Mouse (Mus musculus): ENCODE data around the gene Sec24a.
A peak's percentile ranks its signal among the peaks of the same experiment; 100 is the strongest.
"Not testable (repeated sequence)": the region's sequence is repeated elsewhere in the genome, so short reads cannot be mapped to it uniquely, and the experiment has no call there.

Sec24a gene

GRCm38 (mm10) chr11:51763213-51763907 lies at the start of gene Sec24a, which contains the start of gene Sar1b:
TSS of gene Sec24a (minus strand) at chr11:51763634.
TSS of gene Sar1b (plus strand) at chr11:51763687.
- DNase-seq: peak; percentile 76

GRCm38 (mm10) chr11:51812022-51812546 lies 48.6 kb upstream of the Sec24a start:
- DNase-seq: no peak

GRCm38 (mm10) chr11:51811230-51811629 lies 47.8 kb upstream of the Sec24a start:
- no peak for DNase-seq

- no peak for DNase-seq
Measured at GRCm38 (mm10) chr11:51809632-51810224, 46.3 kb upstream of the Sec24a start.

GRCm38 (mm10) chr11:51807108-51807879 lies 43.9 kb upstream of the Sec24a start:
- DNase-seq: no peak

GRCm38 (mm10) chr11:51805221-51805981 lies 42.0 kb upstream of the Sec24a start:
- DNase-seq: peak; percentile 87

- no peak for DNase-seq
Measured at GRCm38 (mm10) chr11:51800634-51801325, 37.3 kb upstream of the Sec24a start.

GRCm38 (mm10) chr11:51796272-51796671 lies 32.8 kb upstream of the Sec24a start:
- DNase-seq: no peak

- DNase-seq: no peak
Measured at GRCm38 (mm10) chr11:51790662-51791061, 27.2 kb upstream of the Sec24a start.

- not testable (repeated sequence) for DNase-seq
Measured at GRCm38 (mm10) chr11:51789735-51790134, 26.3 kb upstream of the Sec24a start.

GRCm38 (mm10) chr11:51785926-51786325 lies 22.5 kb upstream of the Sec24a start:
- DNase-seq: no peak

GRCm38 (mm10) chr11:51782721-51783120 lies 19.3 kb upstream of the Sec24a start:
- DNase-seq: no peak

GRCm38 (mm10) chr11:51780773-51781267 lies 17.4 kb upstream of the Sec24a start:
- DNase-seq: no peak

- no peak for DNase-seq
Measured at GRCm38 (mm10) chr11:51777478-51777877, 14.0 kb upstream of the Sec24a start.

- no peak for DNase-seq
Measured at GRCm38 (mm10) chr11:51775507-51775906, 12.1 kb upstream of the Sec24a start.

- no peak for DNase-seq
Measured at GRCm38 (mm10) chr11:51768296-51768695, 4.9 kb upstream of the Sec24a start.

GRCm38 (mm10) chr11:51767579-51768220 lies 4.3 kb upstream of the Sec24a start:
- DNase-seq: no peak

- DNase-seq: no peak
Measured at GRCm38 (mm10) chr11:51764816-51765215, 1.4 kb upstream of the Sec24a start.

GRCm38 (mm10) chr11:51763955-51764354 lies 521 bp upstream of the Sec24a start:
- DNase-seq: no peak

GRCm38 (mm10) chr11:51761241-51761640 lies 2.2 kb downstream of the Sec24a start:
- DNase-seq: no peak

- no peak for DNase-seq
Measured at GRCm38 (mm10) chr11:51759941-51760657, 3.3 kb downstream of the Sec24a start.
